Mouse (Mus musculus): ENCODE measurements around the gene Abhd17a.

The Abhd17a gene

GRCm38 (mm10) chr10:80589879-80590854 is at the start of gene Abhd17a:
Abhd17a (minus strand) TSS chr10:80590341.
- peak; percentile 88 to 93 for DNase-seq (ENCODE audit: low spot score in 2 of 2)

GRCm38 (mm10) chr10:80635345-80635744 is 45.2 kb upstream of the Abhd17a start:
- DNase-seq (ENCODE audit: low spot score in 2 of 2): no peak

GRCm38 (mm10) chr10:80628925-80629324 is 38.8 kb upstream of the Abhd17a start:
- DNase-seq (ENCODE audit: low spot score in 2 of 2): no peak

- DNase-seq (ENCODE audit: low spot score in 2 of 2): no peak
Observed at GRCm38 (mm10) chr10:80627685-80628084, 37.5 kb upstream of the Abhd17a start.

GRCm38 (mm10) chr10:80625764-80626163 is 35.6 kb upstream of the Abhd17a start:
- DNase-seq (ENCODE audit: low spot score in 2 of 2): no peak

- peak in 1 of 2 experiments; percentile 42 for DNase-seq (ENCODE audit: low spot score in 2 of 2)
Observed at GRCm38 (mm10) chr10:80623457-80624191, 33.5 kb upstream of the Abhd17a start.

GRCm38 (mm10) chr10:80622661-80623456 is 32.7 kb upstream of the Abhd17a start, which contains the start of gene Csnk1g2:
Csnk1g2 (plus strand) TSS chr10:80622838.
- peak; percentile 43 to 44 for DNase-seq (ENCODE audit: low spot score in 2 of 2)

- peak; percentile 99 for DNase-seq (ENCODE audit: low spot score in 2 of 2)
Observed at GRCm38 (mm10) chr10:80621940-80622660, 32.0 kb upstream of the Abhd17a start.

- no peak for DNase-seq (ENCODE audit: low spot score in 2 of 2)
Observed at GRCm38 (mm10) chr10:80621690-80621939, 31.5 kb upstream of the Abhd17a start.

- DNase-seq (ENCODE audit: low spot score in 2 of 2): no peak
Observed at GRCm38 (mm10) chr10:80620796-80621689, 30.9 kb upstream of the Abhd17a start.

GRCm38 (mm10) chr10:80620365-80620764 is 30.2 kb upstream of the Abhd17a start:
- no peak for DNase-seq (ENCODE audit: low spot score in 2 of 2)

- no peak for DNase-seq (ENCODE audit: low spot score in 2 of 2)
Observed at GRCm38 (mm10) chr10:80619465-80620244, 29.5 kb upstream of the Abhd17a start.

GRCm38 (mm10) chr10:80618181-80618580 is 28.0 kb upstream of the Abhd17a start:
- DNase-seq (ENCODE audit: low spot score in 2 of 2): no peak

- no peak for DNase-seq (ENCODE audit: low spot score in 2 of 2)
Observed at GRCm38 (mm10) chr10:80614351-80614750, 24.2 kb upstream of the Abhd17a start.

GRCm38 (mm10) chr10:80613821-80614220 is 23.7 kb upstream of the Abhd17a start:
- no peak for DNase-seq (ENCODE audit: low spot score in 2 of 2)

GRCm38 (mm10) chr10:80611905-80612304 is 21.8 kb upstream of the Abhd17a start:
- no peak for DNase-seq (ENCODE audit: low spot score in 2 of 2)

GRCm38 (mm10) chr10:80611024-80611423 is 20.9 kb upstream of the Abhd17a start:
- no peak for DNase-seq (ENCODE audit: low spot score in 2 of 2)

GRCm38 (mm10) chr10:80610116-80610785 is 20.1 kb upstream of the Abhd17a start:
- DNase-seq (ENCODE audit: low spot score in 2 of 2): no peak

All from right cerebral cortex, postnatal 36 days (tissue).